Mouse (Mus musculus) gastrocnemius, postnatal 25 days (tissue): ENCODE measurements around the gene Ttc32. TPM values are rescaled to one million over a fixed set of nuclear protein-coding genes. Genes with fewer than 3 reads are reported as not detected.

ENCODE experiments used
- DNase-seq: peaks from one replicate; pipeline ENCODE4 v3.0.0; 2022
- total RNA-seq, 2 experiments: library from RNA; stranded (reverse); gene quantifications; 1 replicate in 1 of 2; 2 replicates in 1 of 2; pipeline ENCODE4 v1.2.3; 2021

The Ttc32 gene
- total RNA-seq, 2 experiments from 2014 or later: 16.5 to 19.8 TPM

DNA sequence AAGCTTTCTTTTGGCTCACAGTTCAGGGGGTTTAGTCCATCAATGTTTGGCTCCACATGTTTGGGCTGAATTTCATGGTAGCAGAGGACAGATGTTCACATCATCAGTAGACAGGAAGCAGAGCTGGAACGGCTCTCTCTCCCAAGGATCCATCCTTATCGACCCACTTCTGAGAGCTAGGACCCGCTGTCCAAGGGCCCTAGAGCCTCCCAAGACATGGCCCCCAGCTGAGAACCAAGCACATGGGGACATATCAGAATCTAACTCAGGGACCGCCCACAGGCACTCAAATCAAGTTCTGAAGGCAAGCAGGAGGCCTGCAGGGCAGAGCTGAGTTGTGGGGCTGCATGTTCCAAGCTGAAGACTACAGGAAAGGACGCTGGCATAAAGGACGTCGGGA is 14.9 kb downstream of the Ttc32 start:
- no peak for DNase-seq

DNA sequence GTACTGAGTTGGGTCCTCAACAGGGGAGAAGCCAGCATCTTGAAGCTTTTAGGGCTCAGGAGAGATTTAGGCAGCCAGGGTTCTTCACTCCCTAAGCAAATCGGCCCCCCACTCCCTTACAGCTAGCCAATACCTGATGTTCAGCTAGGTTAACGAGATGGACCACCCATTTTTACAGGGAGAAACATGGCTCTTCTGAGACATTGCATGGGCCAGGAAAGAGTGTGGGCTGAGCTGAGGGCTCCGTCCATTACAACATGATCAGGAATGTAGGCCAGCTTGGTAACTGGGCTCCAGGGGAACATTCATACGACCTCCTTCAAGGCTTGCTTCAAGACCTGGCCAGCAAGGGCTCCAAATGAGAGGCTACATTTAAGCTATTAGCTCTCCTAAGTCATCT is 16.9 kb downstream of the Ttc32 start:
- DNase-seq: no peak

DNA sequence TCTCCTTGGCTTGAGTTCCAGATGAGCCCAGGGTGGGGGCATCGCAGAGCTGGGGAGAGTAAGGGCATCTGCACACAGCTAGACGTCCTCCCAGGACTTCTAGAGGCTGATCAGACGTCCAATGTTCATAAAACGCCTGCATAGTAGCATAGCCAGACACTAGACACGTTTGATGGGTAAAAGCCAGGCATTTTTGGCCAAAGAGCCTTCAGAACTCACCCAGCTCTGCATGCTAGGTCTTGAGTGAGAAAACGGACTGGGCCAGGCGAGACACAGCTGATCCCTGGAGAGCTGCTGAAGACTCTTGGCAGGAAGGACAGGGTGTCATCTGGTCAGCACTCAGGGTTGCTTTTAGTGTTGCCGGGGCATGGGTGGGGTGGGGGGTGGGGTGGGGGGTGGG is 18.3 kb downstream of the Ttc32 start:
- no peak for DNase-seq

DNA sequence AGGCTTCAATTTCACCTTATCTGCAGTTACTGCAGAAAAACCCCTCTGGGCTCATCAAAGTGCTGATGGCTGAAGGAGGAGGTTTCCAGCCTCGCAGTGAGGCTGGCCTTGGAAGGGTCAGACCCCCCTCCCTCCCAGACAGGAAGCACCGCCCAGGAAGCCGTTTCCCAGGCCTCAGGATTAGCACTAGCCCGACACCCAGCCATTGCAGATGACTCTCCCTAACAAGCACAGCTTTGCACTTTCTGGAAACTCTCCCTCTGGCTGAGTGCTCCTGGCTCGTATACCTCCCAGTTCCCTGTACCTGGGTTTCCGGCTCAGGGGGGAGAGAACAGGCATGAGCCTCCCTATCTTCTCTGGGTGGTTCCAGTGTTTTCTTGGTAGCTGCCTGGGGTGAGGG is 21.0 kb downstream of the Ttc32 start:
- DNase-seq: no peak

DNA sequence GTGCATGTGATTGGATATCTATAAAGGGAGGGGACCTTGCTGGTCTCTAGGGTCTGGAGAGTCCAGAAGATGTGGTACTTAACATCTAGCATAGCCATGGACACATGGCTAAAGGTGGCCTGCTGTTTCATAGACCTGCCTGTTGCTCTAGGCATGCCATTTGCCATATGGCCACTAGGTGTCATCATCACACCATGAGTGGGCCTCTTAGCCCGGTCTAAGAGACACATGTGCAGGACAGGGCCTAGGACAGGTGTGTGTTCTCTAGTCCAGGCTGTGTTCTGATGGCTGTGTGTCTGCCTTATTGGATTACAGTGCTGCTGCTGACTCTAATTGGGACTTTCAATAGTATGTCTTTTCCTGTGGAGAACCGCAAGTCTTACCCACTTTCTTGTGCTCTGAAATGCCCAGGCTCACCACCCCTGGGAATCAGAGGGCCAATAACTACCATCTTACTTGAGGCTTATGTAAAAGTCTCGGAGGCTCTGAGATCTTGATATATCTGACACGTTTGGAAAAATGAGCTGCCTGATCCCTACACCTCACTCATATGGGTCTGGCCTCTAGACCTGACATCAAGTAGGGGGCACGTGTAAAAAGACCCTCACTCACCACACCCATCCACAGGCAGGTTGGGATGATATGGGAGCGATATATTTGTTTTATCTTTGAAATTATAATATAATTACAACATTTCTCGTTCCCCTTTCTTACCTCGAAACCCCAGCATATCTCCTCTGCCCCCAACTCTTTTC is 22.5 kb downstream of the Ttc32 start:
- peak; percentile 57 for DNase-seq

DNA sequence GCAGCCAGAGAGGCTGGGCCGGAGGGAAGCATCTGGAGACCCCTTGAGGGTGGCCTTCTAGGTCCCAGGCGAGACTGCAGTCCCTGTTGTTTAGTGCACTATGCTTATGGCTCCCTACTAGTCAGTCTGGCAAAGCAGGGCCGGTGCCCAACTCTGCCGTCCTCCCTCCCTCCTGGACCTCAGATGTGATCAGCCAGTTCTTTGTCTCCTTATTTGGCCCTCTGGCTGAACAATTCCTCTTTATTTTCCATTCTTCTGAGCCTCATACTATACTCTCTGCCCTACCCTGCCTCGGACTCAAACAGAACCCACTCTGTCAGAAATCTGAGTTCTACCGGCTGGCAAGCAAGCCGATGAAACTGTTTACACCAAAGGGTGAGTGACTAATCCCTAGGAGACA is 23.5 kb downstream of the Ttc32 start:
- no peak for DNase-seq

DNA sequence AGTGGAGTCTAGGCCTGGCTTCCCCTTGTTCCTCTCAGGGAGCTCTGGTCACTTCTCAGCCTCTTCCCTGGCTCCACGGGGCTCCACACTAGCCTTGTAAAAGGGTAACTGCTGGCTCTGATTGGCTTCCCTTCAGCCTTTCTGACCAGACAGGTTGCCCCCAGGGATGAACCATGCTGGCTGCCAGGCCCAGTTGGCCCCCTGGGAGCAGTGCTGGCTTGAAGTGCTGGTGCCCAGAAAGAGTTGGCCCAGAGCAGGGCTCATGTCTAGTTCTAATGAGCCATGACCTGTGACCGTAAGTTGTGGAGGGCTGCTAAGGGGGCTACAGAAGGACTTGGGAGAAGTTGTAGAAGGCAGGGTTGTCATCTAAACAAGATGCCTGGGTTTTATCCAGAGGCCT is 24.2 kb downstream of the Ttc32 start:
- DNase-seq: no peak

DNA sequence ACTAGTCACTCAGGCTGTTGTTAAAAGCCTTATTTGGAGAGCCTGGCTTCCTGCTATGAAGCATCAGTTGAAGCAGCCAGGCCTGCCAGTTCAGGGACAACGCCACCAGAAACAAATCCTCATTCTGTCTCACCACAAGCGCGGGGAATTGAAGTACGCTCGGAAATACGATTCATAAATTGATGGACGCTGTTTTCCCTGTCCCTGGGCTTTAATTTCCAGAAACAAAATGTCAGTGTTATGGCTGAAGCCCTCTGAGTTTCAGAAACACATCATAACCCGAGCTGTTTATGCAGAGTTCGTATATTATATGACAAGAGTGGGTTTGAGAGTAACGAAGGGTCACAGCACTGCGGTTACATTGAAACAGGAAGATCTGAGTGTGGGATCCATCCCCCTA is 25.5 kb downstream of the Ttc32 start:
- DNase-seq: no peak

DNA sequence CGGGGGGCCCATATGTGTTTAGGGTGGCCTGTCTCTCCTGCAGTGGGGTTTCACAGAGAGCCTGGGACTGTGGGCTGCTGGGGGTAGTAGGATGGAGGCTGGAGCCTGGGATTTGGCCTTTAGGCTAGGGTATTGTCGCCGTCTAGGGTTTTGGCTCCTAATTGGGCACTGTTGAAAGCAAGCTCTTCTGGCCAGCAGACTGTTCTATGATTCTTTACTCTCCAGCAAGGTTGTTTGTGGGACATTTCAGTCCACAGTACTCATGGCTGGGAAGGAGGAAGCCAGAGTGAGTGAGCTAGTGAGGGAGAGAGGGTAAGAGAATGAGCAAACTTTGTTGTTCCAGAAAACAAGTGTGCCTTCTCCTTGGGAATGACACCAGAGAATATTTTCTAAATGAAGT is 29.7 kb downstream of the Ttc32 start:
- DNase-seq: no peak

DNA sequence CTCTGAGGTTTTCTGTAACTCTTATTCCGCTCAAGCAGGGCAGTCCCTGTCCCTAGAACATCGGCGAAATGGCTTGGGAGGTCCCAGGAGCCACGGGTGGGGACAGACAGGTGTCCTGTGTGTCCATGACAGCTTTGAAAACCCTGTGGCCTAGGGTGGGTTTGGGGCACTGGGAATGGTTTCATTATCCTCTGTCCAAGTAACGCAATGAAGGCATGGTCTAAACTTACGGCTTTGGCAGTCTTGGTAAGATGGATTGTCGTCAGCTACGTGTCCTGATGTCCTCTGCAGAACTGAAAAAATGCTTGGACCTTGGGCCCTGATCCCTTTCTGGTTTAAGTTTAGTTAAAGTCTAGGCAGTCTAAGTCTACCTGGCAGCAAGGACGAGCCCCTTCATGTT is 30.2 kb downstream of the Ttc32 start:
- DNase-seq: peak; percentile 12

DNA sequence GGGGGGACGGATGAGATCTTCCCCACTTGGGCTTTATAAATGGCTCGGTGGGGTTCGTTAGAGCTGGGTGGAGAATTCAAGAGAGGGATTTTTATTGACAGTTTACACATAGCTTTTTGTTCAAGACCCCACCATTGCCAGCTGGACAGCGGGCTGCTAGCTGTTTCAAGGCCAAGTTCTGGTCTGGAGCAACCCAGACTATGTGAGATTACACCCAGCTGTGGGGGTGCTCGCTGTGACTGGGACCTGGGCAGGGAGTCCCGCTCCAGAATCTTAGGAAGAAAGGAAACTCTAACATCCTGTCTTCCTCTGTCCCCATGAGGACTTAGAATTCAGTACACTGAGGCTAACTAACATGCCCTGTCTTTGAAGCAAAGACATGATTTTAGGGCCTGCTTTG is 33.8 kb downstream of the Ttc32 start:
- DNase-seq: peak; percentile 9

DNA sequence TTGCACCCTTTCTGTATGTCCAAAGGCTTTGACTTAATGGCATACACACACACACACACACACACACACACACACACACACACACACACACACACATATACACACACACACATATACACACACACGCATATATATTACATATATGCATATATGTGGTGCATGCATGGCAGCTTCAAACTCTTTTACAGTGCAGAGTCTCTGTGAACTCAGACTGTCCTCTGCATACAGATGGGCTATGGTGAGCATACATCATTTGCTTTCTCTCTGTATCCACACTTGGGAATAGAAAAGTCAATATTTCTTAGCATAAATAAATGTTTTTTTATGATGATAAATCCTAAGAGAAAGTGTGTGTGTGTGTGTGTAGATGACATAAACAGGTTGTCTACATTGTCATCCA is 41.3 kb downstream of the Ttc32 start:
- DNase-seq: no peak

DNA sequence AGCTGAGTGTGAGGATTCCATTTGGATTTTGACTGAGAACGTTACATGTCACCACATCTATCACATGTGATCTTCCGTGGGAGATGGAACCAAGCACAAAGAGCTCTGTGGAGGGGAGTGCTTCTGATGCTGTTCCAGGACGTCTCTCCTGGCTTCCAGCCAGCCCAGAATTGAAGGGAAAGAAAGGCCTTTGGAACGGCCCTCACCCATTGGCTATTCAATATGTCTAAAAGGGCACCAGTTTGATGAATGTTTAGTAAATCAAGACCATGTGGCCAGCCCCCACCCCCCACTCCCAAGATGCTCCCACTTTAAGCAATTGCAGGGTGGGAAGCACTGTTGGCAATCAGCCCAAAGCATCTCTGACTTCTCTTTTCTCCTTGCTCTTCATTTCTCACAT is 41.7 kb downstream of the Ttc32 start:
- DNase-seq: no peak

DNA sequence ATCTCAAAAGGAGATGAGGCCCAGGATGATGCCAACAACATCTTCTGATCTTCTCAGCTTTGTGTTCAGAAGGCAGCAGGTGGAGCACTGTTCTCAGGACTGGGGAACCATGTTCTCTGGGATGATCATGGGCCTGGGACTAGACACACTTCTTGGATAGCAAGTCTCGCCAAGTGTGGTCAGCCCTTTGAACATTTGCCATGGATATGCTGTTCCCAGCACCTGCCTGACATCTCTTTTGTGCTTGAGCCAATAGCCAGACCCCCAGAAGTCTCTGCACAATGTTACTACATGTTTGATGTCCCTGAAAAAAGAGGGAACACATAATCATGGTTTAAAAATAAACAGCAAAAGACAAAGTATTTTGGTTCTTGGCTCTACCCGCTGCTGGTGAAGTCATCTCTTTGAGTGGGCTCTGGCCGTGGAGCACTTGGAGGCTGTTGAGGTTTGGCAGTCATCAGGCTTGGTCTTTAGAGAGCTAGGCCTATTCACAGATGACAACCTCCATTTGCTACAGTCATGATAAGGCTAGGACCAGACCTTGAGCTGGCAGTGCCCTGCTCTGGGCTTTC is 47.8 kb downstream of the Ttc32 start:
- no peak for DNase-seq

DNA sequence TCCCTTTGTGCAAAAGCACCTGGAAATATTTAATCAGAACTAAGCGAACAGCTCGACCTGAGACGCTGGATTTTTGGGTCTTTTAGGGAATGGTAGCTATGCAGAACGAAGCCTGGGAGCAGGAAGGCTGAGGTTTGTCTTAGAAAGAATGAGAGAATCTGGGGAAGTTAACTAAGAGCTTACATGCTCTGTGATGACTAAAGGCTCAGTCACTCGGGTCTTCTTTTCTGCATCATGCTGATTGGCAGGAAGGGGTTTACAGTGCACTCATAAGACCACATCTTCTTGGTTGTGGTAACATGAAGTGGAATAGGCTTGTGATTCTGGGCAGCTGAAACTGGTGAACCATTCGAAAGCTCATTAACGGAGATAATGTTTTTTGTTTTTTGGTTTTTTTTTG is 60.4 kb downstream of the Ttc32 start:
- DNase-seq: no peak

Other genes starting within 250 kb of the Ttc32 start
- gene Laptm4a, start 108.3 kb upstream of the Ttc32 start, total RNA-seq: 100 to 1,000 TPM; 222 to 266 TPM
- gene Matn3, start 82.1 kb upstream of the Ttc32 start, total RNA-seq: under 1 TPM in 1 of 2 experiments, not detected in 1; 0.56 TPM
- 1 to 10 TPM; 9.2 to 9.7 TPM for gene Wdr35, start 56.1 kb upstream of the Ttc32 start, total RNA-seq